Mouse (Mus musculus): ENCODE data around the gene 1810024B03Rik. TPM values are rescaled to one million over a fixed set of nuclear protein-coding genes. Genes with fewer than 3 reads are reported as not detected.
"Not testable (repeated sequence)": the region's sequence is repeated elsewhere in the genome, so short reads cannot be mapped to it uniquely, and the experiment has no call there.

Gene 1810024B03Rik
- polyA plus RNA-seq, 1 experiment from 2014 or later: 2.0 TPM

DNA sequence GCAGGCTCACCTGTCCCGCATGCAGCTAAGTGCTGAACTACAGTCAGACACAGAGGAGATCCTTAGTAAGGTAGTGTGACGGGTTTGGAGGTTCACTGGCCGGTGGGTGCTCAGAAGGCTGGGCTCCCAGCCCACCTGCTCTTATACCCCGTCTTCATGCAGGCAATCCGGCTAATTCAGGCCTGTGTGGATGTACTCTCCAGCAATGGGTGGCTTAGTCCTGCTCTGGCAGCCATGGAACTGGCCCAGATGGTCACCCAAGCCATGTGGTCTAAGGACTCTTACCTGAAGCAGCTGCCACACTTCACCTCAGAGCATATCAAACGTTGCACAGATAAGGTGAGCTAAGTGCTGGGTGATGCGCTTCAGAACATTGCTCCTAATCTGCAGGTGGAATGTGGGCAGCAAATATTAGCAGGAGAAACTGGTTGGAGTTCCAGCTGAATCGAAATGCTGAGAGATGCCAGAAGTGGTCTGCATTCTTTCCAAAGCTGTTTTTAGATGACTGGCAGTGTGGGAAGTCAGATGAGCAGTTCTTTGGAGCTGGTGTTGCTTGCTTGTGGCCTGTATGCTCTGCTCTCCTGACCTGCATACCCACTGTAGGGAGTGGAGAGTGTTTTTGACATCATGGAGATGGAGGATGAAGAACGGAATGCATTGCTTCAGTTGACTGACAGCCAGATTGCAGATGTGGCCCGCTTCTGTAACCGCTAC is 30.0 kb upstream of the 1810024B03Rik start:
- 95% methylated on average over 11 of the region's 11 CpGs for WGBS
- Histone ChIP-seq H3K27me3 (no peaks in the 10 kb centered on the region), H3K4me3 (no peak overlapping the region), H3K36me3 (peaks cover 93% of the 10 kb centered on the region), H3K4me1 (replicated peaks) (no peaks in the 10 kb centered on the region), H3K4me2 (no peak overlapping the region), H3K27ac (no peak overlapping the region), H3K9ac (no peak overlapping the region), H3K9me3 (no peaks in the 10 kb centered on the region)
- no peak for ATAC-seq (ENCODE audit: low FRiP score)

DNA sequence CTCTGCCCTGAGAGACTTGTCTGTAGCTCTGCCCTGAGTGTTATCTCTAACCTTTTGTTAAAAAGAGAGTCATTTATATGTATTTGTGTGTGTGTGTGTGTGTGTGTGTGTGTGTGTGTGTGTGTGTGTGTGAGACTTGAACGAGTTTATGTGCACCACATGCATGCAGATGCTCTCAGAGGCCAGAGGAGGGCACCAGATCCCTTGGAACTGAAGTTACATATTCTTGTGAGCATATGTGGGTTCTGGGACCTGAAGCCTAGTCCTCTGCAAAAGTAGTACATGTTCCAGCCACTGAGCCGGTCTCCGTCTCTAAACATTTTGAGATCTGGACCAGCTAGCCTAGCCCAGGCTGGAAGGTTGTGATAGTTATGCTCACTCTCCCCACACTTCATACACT is 17.2 kb upstream of the 1810024B03Rik start:
- Histone ChIP-seq H3K9ac (no peak overlapping the region), H3K4me1 (replicated peaks) (no peaks in the 10 kb centered on the region), H3K9me3 (no peaks in the 10 kb centered on the region), H3K36me3 (peaks cover 97% of the 10 kb centered on the region), H3K4me2 (no peak overlapping the region), H3K4me3 (no peak overlapping the region), H3K27ac (no peak overlapping the region), H3K27me3 (no peaks in the 10 kb centered on the region)
- ATAC-seq (ENCODE audit: low FRiP score): no peak
- WGBS: 98% methylated on average over 3 of the region's 3 CpGs

DNA sequence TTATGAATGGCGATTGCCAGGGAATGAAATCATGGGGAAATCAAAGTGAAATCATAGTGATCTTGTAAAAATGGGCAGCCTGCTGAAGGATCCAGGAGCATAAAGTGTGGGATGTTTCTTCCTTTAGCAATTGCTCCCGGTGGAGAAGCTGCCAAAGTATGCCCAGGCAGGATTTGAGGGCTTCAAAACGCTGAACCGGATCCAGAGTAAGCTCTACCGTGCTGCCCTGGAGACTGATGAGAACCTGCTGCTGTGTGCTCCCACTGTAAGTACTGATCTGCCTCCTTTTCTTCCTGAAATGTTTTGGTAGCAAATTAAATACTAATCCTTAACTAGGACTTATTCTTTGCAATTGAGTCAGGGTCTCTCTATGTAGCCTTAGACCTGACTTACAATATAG is 9.7 kb upstream of the 1810024B03Rik start:
- no peaks in the 10 kb centered on the region for H3K9me3 ChIP-seq
- no peak overlapping the region for H3K9ac ChIP-seq
- 97% methylated on average over 5 of the region's 5 CpGs for WGBS
- H3K27me3 ChIP-seq: no peaks in the 10 kb centered on the region
- H3K36me3 ChIP-seq: peaks cover 99% of the 10 kb centered on the region
- H3K27ac ChIP-seq: no peak overlapping the region
- no peak overlapping the region for H3K4me2 ChIP-seq
- H3K4me3 ChIP-seq: no peak overlapping the region
- ATAC-seq (ENCODE audit: low FRiP score): no peak
- H3K4me1 ChIP-seq (replicated peaks): no peaks in the 10 kb centered on the region

GRCm38 (mm10) chr2:127210701-127211100 is 2.6 kb upstream of the 1810024B03Rik start:
- Histone ChIP-seq H3K9ac (no peak overlapping the region), H3K9me3 (no peaks in the 10 kb centered on the region), H3K27me3 (no peaks in the 10 kb centered on the region), H3K4me2 (no peak overlapping the region), H3K4me1 (replicated peaks) (peaks cover 17% of the 10 kb centered on the region), H3K36me3 (peaks cover 59% of the 10 kb centered on the region), H3K27ac (no peak overlapping the region), H3K4me3 (no peak overlapping the region)
- ATAC-seq (ENCODE audit: low FRiP score): no peak
- 96% methylated on average over 11 of the region's 11 CpGs for WGBS

- under 1% methylated on average over 17 of the region's 17 CpGs for WGBS
- ATAC-seq (ENCODE audit: low FRiP score): peak; percentile 11; the same call in 1 of the 2 replicates
Measured at GRCm38 (mm10) chr2:127208452-127208769, 331 bp upstream of the 1810024B03Rik start.

GRCm38 (mm10) chr2:127206916-127207315 is 1.2 kb downstream of the 1810024B03Rik start:
- no peak for ATAC-seq (ENCODE audit: low FRiP score)
- Histone ChIP-seq H3K27ac (no peak overlapping the region), H3K9ac (no peak overlapping the region), H3K36me3 (peaks cover 27% of the 10 kb centered on the region), H3K4me2 (no peak overlapping the region), H3K27me3 (no peaks in the 10 kb centered on the region), H3K4me1 (replicated peaks) (peaks cover 17% of the 10 kb centered on the region), H3K4me3 (no peak overlapping the region), H3K9me3 (no peaks in the 10 kb centered on the region)
- WGBS: 98% methylated on average over 2 of the region's 2 CpGs

More at GRCm38 (mm10) chr2:127208452-127208769, 331 bp upstream of the 1810024B03Rik start:
- H3K36me3 ChIP-seq: peaks cover 36% of the 10 kb centered on the region
- H3K9ac ChIP-seq: peak overlapping the region; percentile 85
- peak overlapping the region; percentile 89 for H3K4me2 ChIP-seq
- no peaks in the 10 kb centered on the region for H3K27me3 ChIP-seq
- H3K4me1 ChIP-seq (replicated peaks): peaks cover 17% of the 10 kb centered on the region
- peak overlapping the region; percentile 90 for H3K4me3 ChIP-seq
- peak overlapping the region; percentile 84 for H3K27ac ChIP-seq
- no peaks in the 10 kb centered on the region for H3K9me3 ChIP-seq

GRCm38 (mm10) chr2:127205936-127206335 is 2.1 kb downstream of the 1810024B03Rik start:
- peaks cover 17% of the 10 kb centered on the region for H3K4me1 ChIP-seq (replicated peaks)

DNA sequence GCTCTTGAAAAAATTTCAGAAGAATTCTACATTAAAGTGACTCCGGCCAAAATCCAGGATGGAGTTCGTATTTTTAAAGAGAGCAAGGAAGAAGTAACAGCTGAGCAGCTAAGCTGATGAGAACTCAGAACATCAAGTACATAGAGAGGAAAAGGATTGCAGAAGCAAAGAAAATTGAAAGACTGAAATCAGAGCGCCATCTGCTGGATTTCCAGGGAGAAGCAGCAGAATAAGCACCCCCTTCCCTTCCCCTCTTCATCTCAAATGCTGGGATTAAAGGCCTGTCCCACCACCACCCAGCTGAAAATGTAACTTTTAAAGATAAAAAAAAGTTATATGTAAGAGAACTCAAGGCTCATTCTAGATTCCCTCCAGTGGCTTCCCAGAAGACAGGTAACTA is 3.1 kb downstream of the 1810024B03Rik start:
- 40% methylated on average over 3 of the region's 3 CpGs for WGBS

More at GRCm38 (mm10) chr2:127205936-127206335, 2.1 kb downstream of the 1810024B03Rik start:
- H3K27me3 ChIP-seq; ATAC-seq (ENCODE audit: low FRiP score); H3K9me3 ChIP-seq; H3K4me2 ChIP-seq; H3K9ac ChIP-seq; H3K27ac ChIP-seq; H3K4me3 ChIP-seq: not testable (repeated sequence)
- peaks cover 22% of the 10 kb centered on the region for H3K36me3 ChIP-seq
- WGBS: 86% methylated on average over 4 of the region's 4 CpGs

GRCm38 (mm10) chr2:127189574-127189973 is 18.5 kb downstream of the 1810024B03Rik start:
- no peak for ATAC-seq (ENCODE audit: low FRiP score)
- Histone ChIP-seq H3K27ac (no peak overlapping the region), H3K4me1 (replicated peaks) (no peaks in the 10 kb centered on the region), H3K4me3 (no peak overlapping the region), H3K9me3 (no peaks in the 10 kb centered on the region), H3K4me2 (no peak overlapping the region), H3K36me3 (no peaks in the 10 kb centered on the region), H3K9ac (no peak overlapping the region), H3K27me3 (peaks cover 7% of the 10 kb centered on the region)

More for the DNA sequence above, 3.1 kb downstream of the 1810024B03Rik start:
- no peak for ATAC-seq (ENCODE audit: low FRiP score)
- Histone ChIP-seq H3K9ac (no peak overlapping the region), H3K36me3 (peaks cover 20% of the 10 kb centered on the region), H3K4me3 (no peak overlapping the region), H3K27me3 (no peaks in the 10 kb centered on the region), H3K4me1 (replicated peaks) (peaks cover 16% of the 10 kb centered on the region), H3K4me2 (no peak overlapping the region), H3K27ac (no peak overlapping the region), H3K9me3 (no peaks in the 10 kb centered on the region)

GRCm38 (mm10) chr2:127182598-127183381 is 25.3 kb downstream of the 1810024B03Rik start:
- Histone ChIP-seq H3K27me3 (peaks cover 11% of the 10 kb centered on the region; the same call in 1 of the 2 replicates), H3K27ac (peak overlapping the region; percentile 91), H3K36me3 (no peaks in the 10 kb centered on the region), H3K4me1 (replicated peaks) (peaks cover 8% of the 10 kb centered on the region), H3K9ac (peak overlapping the region; percentile 87), H3K4me3 (peak overlapping the region; percentile 60), H3K4me2 (peak overlapping the region; percentile 76), H3K9me3 (no peaks in the 10 kb centered on the region)
- peak; percentile 100 for ATAC-seq (ENCODE audit: low FRiP score)
- WGBS: 1% methylated on average over 17 of the region's 17 CpGs

- H3K4me1 ChIP-seq (replicated peaks); H3K4me2 ChIP-seq; H3K27ac ChIP-seq; H3K4me3 ChIP-seq; H3K36me3 ChIP-seq; H3K9ac ChIP-seq; ATAC-seq (ENCODE audit: low FRiP score); H3K9me3 ChIP-seq: not testable (repeated sequence)
- 7% methylated on average over 1 of the region's 1 CpGs for WGBS
- peaks cover 18% of the 10 kb centered on the region; the same call in 1 of the 2 replicates for H3K27me3 ChIP-seq
Measured at GRCm38 (mm10) chr2:127166261-127166660, 41.8 kb downstream of the 1810024B03Rik start.

GRCm38 (mm10) chr2:127165675-127166074 is 42.4 kb downstream of the 1810024B03Rik start:
- H3K27me3 ChIP-seq: peaks cover 18% of the 10 kb centered on the region; the same call in 1 of the 2 replicates
- no peak for ATAC-seq (ENCODE audit: low FRiP score)
- H3K9me3 ChIP-seq: no peaks in the 10 kb centered on the region
- H3K4me1 ChIP-seq (replicated peaks): no peaks in the 10 kb centered on the region
- no peak overlapping the region for H3K27ac ChIP-seq
- WGBS: 61% methylated on average over 4 of the region's 4 CpGs
- no peak overlapping the region for H3K4me3 ChIP-seq
- H3K9ac ChIP-seq: no peak overlapping the region
- H3K36me3 ChIP-seq: no peaks in the 10 kb centered on the region
- H3K4me2 ChIP-seq: no peak overlapping the region
